Mouse (Mus musculus): ENCODE measurements around the gene Olfr351. TPM values are rescaled to one million over a fixed set of nuclear protein-coding genes. Genes with fewer than 3 reads are reported as not detected.

The Olfr351 gene
- not detected for total RNA-seq (2021)
- long read RNA-seq, experiment 1, result 0 reads
- long read RNA-seq, experiment 2, result 0 reads

DNA sequence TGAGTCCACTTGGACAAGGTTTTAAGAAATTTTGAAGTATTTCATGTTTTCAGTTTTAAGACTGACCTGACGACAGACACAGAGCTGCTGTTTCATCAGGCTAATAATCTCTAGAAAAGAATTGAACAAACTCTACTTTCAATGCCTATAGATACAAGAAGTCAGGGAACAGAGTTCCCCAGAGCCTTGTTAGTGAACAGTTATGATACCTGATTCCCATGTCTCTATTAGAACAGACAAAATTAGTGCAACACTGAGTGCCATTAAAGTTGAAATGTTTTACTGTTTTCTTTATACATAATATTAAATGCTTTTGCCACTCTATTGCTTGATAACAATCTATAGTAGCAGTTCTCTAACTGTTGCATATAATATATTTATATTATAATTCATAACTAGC lies at the start of gene Olfr351:
Gene Olfr351 (minus strand): TSS at position 101 of the 400 bp plus-strand sequence.
- intact Hi-C loops (cut with DNase I; ENCODE audit: low total_unique reads), result no loop called here
- DNase-seq, result no peak

- DNase-seq, result no peak
- intact Hi-C loops (cut with DNase I; ENCODE audit: low total_unique reads), result no loop called here
Observed at GRCm38 (mm10) chr2:36905380-36905779, 42.9 kb upstream of the Olfr351 start, which contains the start of gene Olfr354. Olfr354 (plus strand) TSS chr2:36905680.

GRCm38 (mm10) chr2:36897114-36897513 lies 34.7 kb upstream of the Olfr351 start:
- intact Hi-C loops (cut with DNase I; ENCODE audit: low total_unique reads), result no loop called here
- no peak for DNase-seq

DNA sequence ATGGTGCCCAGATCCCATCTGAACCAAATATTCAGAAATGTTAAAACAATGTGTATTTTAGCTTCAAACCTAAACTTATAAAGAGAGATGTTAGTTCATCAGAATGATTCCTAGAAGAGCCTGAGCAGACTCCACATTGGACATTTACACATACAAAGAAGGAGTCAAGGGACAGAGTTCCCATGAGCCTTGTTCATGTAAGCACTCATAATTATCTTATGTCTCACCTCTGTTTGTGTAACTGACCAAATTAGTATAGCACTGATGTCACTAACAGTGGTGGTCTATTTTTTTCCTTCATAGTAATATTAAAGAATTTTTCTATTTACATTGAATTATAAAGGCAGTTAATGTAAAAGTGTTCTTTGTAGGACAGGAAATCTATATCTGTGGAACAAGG lies 30.4 kb upstream of the Olfr351 start, which contains the start of gene Olfr353:
Gene Olfr353 (minus strand): TSS at position 101 of the 400 bp plus-strand sequence.
- DNase-seq, result no peak
- intact Hi-C loops (cut with DNase I; ENCODE audit: low total_unique reads), result no loop called here

DNA sequence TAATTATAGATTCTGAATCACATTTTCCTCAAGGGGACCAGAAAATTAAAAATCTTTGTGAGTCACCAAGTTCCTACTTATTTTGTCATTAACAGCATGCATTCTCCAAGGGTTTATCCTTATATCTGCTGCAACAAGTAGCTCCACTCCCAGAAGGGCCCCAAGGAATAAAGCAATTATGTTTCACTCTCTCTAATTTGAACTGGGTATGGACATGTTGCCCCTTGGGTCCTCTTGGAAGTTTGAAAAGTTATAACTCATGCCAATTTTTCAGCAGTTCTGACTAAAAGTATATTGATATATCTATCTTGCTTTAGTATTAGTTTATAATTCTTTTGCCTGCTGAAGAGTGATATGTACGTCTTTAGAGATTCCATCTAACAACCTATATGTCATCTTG lies 5.7 kb upstream of the Olfr351 start, which contains the start of gene Olfr352:
Gene Olfr352 (plus strand): TSS at position 301 of the 400 bp plus-strand sequence.
- no peak for DNase-seq
- intact Hi-C loops (cut with DNase I; ENCODE audit: low total_unique reads), result no loop called here

GRCm38 (mm10) chr2:36846010-36846409 lies 16.4 kb downstream of the Olfr351 start, which contains the start of gene Olfr350:
Olfr350 (plus strand) TSS chr2:36846310.
- no peak for DNase-seq
- intact Hi-C loops (cut with DNase I; ENCODE audit: low total_unique reads), result no loop called here

DNA sequence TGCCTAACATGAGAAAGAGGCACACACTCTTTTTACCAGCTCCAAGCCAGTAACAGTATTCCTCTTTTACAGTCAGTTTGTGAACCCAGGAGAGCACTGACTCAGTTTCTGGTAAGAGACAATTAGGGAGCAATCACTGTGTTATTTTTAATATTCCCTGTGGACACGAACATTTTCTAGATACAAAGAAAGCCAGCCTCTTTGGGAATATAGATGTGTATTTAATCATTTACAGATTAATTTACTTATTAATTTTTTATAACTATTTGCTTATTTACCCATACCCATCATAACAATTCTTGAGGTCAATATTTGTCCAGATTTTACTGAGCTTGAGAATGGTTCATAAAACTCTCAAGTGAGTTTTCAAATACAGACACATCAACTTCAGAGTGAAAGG lies 45.5 kb downstream of the Olfr351 start, which contains the start of gene Olfr3:
Gene Olfr3 (minus strand): TSS at position 101 of the 400 bp plus-strand sequence.
- DNase-seq, result no peak
- intact Hi-C loops (cut with DNase I; ENCODE audit: low total_unique reads), result no loop called here

Other genes with a start within 250 kb of the Olfr351 start
- gene Olfr345, start 222.6 kb downstream of the Olfr351 start, total RNA-seq (2021), result not detected
- gene Olfr346, start 176.9 kb downstream of the Olfr351 start, total RNA-seq (2021), result not detected
- not detected for gene Olfr347, start 130.8 kb downstream of the Olfr351 start, total RNA-seq (2021)
- not detected for gene Olfr348, start 78.4 kb downstream of the Olfr351 start, total RNA-seq (2021)
- gene Olfr50, start 72.1 kb downstream of the Olfr351 start, total RNA-seq (2021), result not detected
- gene Olfr3, start 45.6 kb downstream of the Olfr351 start, total RNA-seq (2021), result not detected
- gene Olfr350, start 16.4 kb downstream of the Olfr351 start, total RNA-seq (2021), result not detected
- not detected for gene Olfr352, start 5.8 kb upstream of the Olfr351 start, total RNA-seq (2021)
- gene Olfr353, start 30.3 kb upstream of the Olfr351 start, total RNA-seq (2021), result not detected
- not detected for gene Olfr354, start 43.0 kb upstream of the Olfr351 start, total RNA-seq (2021)
- gene Olfr355, start 66.2 kb upstream of the Olfr351 start, total RNA-seq (2021), result not detected
- gene Olfr356, start 74.5 kb upstream of the Olfr351 start, total RNA-seq (2021), result not detected
- not detected for gene Olfr357, start 131.2 kb upstream of the Olfr351 start, total RNA-seq (2021)
- not detected for gene Olfr358, start 146.7 kb upstream of the Olfr351 start, total RNA-seq (2021)
- not detected for gene Olfr360, start 203.1 kb upstream of the Olfr351 start, total RNA-seq (2021)
- gene Olfr361, start 226.6 kb upstream of the Olfr351 start, total RNA-seq (2021), result not detected

Measured in gastrocnemius, postnatal 14 days (tissue).